Mouse (Mus musculus) kidney, postnatal 0 days (tissue): ENCODE data around the gene Slc12a5. TPM values are rescaled to one million over a fixed set of nuclear protein-coding genes. Genes with fewer than 3 reads are reported as not detected.

Source experiments
- ATAC-seq: fragments of 200-750 bp; cut with Nextera tagmentation; replicated peaks from 2 replicates; pipeline ENCODE4 v1.8.0; 2017; ENCODE audit warnings: low read depth, moderate number of reproducible peaks, moderate TSS enrichment, moderate library complexity; ENCODE audit not compliant: low FRiP score
- DNase-seq: peaks from one replicate; pipeline ENCODE4 v3.0.0-alpha.2; 2016; ENCODE audit warnings: low spot score
- H3K27ac ChIP-seq: fragments of 300-500 bp; sonication (generic); 2 replicates; pipeline ENCODE4 v1.5.1; 2014; ENCODE audit warnings: mild to moderate bottlenecking
- H3K27me3 ChIP-seq: fragments of 300-500 bp; sonication (generic); 2 replicates; pipeline ENCODE4 v1.6.1; 2014; ENCODE audit warnings: low read length, mixed read lengths; ENCODE audit not compliant: insufficient read depth
- H3K36me3 ChIP-seq: fragments of 300-500 bp; sonication (generic); 2 replicates; pipeline ENCODE4 v1.6.1; 2014; ENCODE audit warnings: low read length, mixed read lengths; ENCODE audit not compliant: insufficient read depth
- H3K4me1 ChIP-seq: fragments of 300-500 bp; sonication (generic); replicated peaks from 2 replicates; pipeline ENCODE4 v1.6.1; 2014; ENCODE audit warnings: antibody characterized with exemption, low read length, mixed read lengths; ENCODE audit not compliant: insufficient read depth
- H3K4me2 ChIP-seq: fragments of 300-500 bp; sonication (generic); 2 replicates; pipeline ENCODE4 v1.6.1; 2014; ENCODE audit warnings: mild to moderate bottlenecking, low read length, moderate library complexity, mixed read lengths
- H3K4me3 ChIP-seq: fragments of 300-500 bp; sonication (generic); replicated peaks from 2 replicates; pipeline ENCODE4 v1.5.1; 2014; ENCODE audit warnings: low read depth, low read length
- H3K9ac ChIP-seq: fragments of 300-500 bp; sonication (generic); 2 replicates; pipeline ENCODE4 v1.6.1; 2014; ENCODE audit warnings: low read depth, low read length
- H3K9me3 ChIP-seq: fragments of 300-500 bp; sonication (generic); replicated peaks from 2 replicates; pipeline ENCODE4 v1.6.1; 2016; ENCODE audit warnings: low read length, inconsistent platforms, mixed read lengths
- CTCF ChIP-seq: IDR thresholded peaks from 2 replicates; pipeline ENCODE4 v1.5.1; 2016; ENCODE audit warnings: antibody characterized with exemption, low read depth, mild to moderate bottlenecking, moderate library complexity
- WGBS: fragments of 180-500 bp; shearing (Covaris S2); extraction: QIAGEN DNeasy Blood & Tissue Kit; methylation state at CpG from one replicate; pipeline ENCODE4 v1.1.7; 2014; 5-methylcytosine and 5-hydroxymethylcytosine counted together
- polyA plus RNA-seq: library from polyadenylated mRNA; unstranded; fragments of >200 nt; fragmentation: Nextera tagmentation; extraction: Ambion mirVana; gene quantifications from 2 replicates; pipeline ENCODE4 v1.2.1, GENCODE M21; 2015

Slc12a5 gene
- polyA plus RNA-seq, 1 experiment from 2014 or later, result 0.68 TPM

DNA sequence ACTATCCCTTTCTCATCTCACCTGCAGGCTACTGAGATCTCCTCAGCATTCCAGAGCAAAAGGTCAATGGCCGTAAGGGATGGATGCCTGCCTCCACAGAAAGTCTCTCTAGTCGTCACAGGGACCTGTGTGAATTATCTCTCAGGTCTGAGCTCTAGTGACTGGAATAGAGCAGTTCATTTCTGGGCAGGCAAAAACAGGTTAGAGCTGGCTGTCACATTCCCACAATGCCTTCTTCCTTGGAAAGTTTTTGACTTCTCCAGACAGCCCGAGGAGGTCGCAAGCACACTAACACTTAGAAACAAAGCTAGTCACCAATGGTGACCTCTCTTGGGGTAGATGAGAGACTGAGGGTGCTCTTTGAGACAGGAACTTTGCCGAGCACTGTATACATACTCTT, 81.5 kb downstream of the Slc12a5 start:
- no peaks in the 10 kb centered on the region for H3K27me3 ChIP-seq
- ATAC-seq (no peak), DNase-seq (no peak)
- 66% methylated on average over 5 of the region's 5 CpGs for WGBS
- no peaks in the 10 kb centered on the region for H3K36me3 ChIP-seq
- H3K4me1 ChIP-seq, result no peaks in the 10 kb centered on the region
- H3K4me3 ChIP-seq, result no peak overlapping the region
- TF ChIP-seq CTCF, result no peak
- H3K4me2 ChIP-seq, result no peak overlapping the region
- H3K27ac ChIP-seq, result no peak overlapping the region
- H3K9me3 ChIP-seq, result no peaks in the 10 kb centered on the region
- H3K9ac ChIP-seq, result no peak overlapping the region

DNA sequence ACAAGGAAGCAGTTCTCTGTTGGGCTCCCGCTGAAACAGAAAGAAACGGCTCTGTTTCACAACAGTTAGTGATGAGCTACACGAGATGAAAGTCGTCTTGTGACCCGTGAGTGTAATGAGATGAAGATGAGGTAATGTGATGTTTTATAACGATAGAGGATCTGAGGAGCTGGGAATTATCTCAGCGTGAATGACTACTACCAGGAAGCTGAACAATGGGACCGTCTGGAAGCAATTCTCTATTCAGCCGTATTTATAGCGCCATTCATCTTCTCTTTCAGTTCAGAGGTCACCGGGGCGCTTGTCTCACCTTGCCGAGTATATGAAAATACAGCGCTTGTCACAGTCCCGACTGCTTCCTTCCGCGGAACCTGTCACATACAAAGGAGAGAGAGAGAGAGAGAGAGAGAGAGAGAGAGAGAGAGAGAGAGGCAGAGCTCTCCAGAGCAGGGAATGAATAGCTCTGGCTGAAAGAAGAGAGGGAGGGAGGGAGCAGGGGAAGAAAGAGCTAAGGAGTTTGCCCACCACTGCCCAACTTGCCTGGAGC, 82.6 kb downstream of the Slc12a5 start:
- Histone ChIP-seq H3K9me3 (no peaks in the 10 kb centered on the region), H3K27me3 (no peaks in the 10 kb centered on the region), H3K9ac (no peak overlapping the region), H3K4me2 (peak overlapping the region; percentile 13; the same call in 1 of the 2 replicates), H3K27ac (no peak overlapping the region), H3K36me3 (no peaks in the 10 kb centered on the region), H3K4me3 (no peak overlapping the region), H3K4me1 (no peaks in the 10 kb centered on the region)
- no peak for ATAC-seq
- DNase-seq, result peak; percentile 33
- TF ChIP-seq CTCF, result no peak
- WGBS, result 2% methylated on average over 17 of the region's 17 CpGs

DNA sequence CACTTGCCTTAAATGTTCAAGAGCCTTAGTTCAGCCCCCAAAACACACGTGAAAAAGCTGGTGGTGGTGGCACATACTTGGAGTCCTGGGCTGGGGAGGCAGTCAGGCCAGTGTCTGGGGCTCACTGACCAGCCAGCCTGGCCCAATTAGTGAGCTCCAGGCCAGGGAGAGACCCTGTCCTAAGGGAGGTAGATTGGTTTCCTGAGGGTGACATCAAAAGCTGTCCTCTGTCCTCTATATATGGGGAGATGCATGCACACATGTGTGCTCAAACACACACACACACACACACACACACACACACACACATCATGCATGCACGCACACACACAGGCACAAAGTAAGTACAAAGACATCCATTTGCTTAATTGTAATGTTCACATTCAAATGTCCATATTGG, 83.1 kb downstream of the Slc12a5 start:
- Histone ChIP-seq H3K36me3 (no peaks in the 10 kb centered on the region), H3K27me3 (no peaks in the 10 kb centered on the region), H3K9me3 (no peaks in the 10 kb centered on the region), H3K9ac (no peak overlapping the region), H3K27ac (no peak overlapping the region), H3K4me3 (no peak overlapping the region), H3K4me1 (no peaks in the 10 kb centered on the region), H3K4me2 (no peak overlapping the region)
- DNase-seq, result no peak
- no peak for TF ChIP-seq CTCF
- WGBS, result 54% methylated on average over 2 of the region's 2 CpGs
- no peak for ATAC-seq

DNA sequence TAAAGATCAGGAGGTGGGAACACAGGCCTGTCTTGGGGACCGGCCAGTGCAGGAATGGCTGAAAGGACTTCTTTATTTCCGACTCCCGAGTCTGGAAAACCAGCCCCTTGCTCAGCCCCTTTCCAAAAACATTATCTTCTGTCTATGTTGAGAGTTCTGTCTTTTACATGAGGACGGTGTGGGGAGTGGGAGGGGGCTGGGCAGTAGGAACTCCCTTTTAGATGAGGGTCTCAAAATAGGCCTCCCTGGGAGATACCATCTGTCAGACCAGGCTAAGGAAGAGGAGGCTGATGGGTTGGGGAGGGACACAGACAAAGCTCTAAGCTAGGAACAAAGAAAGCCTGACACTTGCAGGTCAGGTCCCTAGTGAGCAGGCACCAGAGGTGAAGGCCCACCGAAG, 88.4 kb downstream of the Slc12a5 start:
- Histone ChIP-seq H3K4me2 (no peak overlapping the region), H3K4me3 (no peak overlapping the region), H3K9me3 (no peaks in the 10 kb centered on the region), H3K27me3 (no peaks in the 10 kb centered on the region), H3K9ac (no peak overlapping the region), H3K4me1 (no peaks in the 10 kb centered on the region), H3K36me3 (no peaks in the 10 kb centered on the region), H3K27ac (no peak overlapping the region)
- no peak for DNase-seq
- TF ChIP-seq CTCF, result no peak
- 56% methylated on average over 5 of the region's 5 CpGs for WGBS
- ATAC-seq, result no peak

Other genes with a start within 250 kb of the Slc12a5 start
- gene Spint5, start 245.5 kb upstream of the Slc12a5 start, polyA plus RNA-seq, result not detected in 2 replicates
- 0.64 and 1.1 TPM in 2 replicates for gene Wfdc3, start 214.9 kb upstream of the Slc12a5 start, polyA plus RNA-seq
- 58.5 and 62.4 TPM in 2 replicates for gene Dnttip1, start 214.8 kb upstream of the Slc12a5 start, polyA plus RNA-seq
- gene Ube2c, start 190.9 kb upstream of the Slc12a5 start, polyA plus RNA-seq, result 132 and 156 TPM in 2 replicates
- 0.45 and 1.0 TPM in 2 replicates for gene Tnnc2, start 180.8 kb upstream of the Slc12a5 start, polyA plus RNA-seq
- gene Snx21, start 175.0 kb upstream of the Slc12a5 start, polyA plus RNA-seq, result 19.9 and 21.7 TPM in 2 replicates
- 28.7 and 33.2 TPM in 2 replicates for gene Acot8, start 155.9 kb upstream of the Slc12a5 start, polyA plus RNA-seq
- gene Zswim3, start 155.7 kb upstream of the Slc12a5 start, polyA plus RNA-seq, result 5.2 and 5.4 TPM in 2 replicates
- 15.5 and 15.8 TPM in 2 replicates for gene Zswim1, start 138.1 kb upstream of the Slc12a5 start, polyA plus RNA-seq
- not detected in 2 replicates for gene Spata25, start 132.3 kb upstream of the Slc12a5 start, polyA plus RNA-seq
- 219 and 254 TPM in 2 replicates for gene Ctsa, start 127.9 kb upstream of the Slc12a5 start, polyA plus RNA-seq
- 9.2 and 9.4 TPM in 2 replicates for gene Neurl2, start 127.3 kb upstream of the Slc12a5 start, polyA plus RNA-seq
- gene Pltp, start 103.1 kb upstream of the Slc12a5 start, polyA plus RNA-seq, result 43.9 and 45.4 TPM in 2 replicates
- 70.0 and 76.5 TPM in 2 replicates for gene Pcif1, start 81.5 kb upstream of the Slc12a5 start, polyA plus RNA-seq
- 7.5 and 7.6 TPM in 2 replicates for gene Zfp335, start 49.0 kb upstream of the Slc12a5 start, polyA plus RNA-seq
- gene Mmp9, start 20.0 kb upstream of the Slc12a5 start, polyA plus RNA-seq, result 1.7 and 1.9 TPM in 2 replicates
- 35.6 and 38.6 TPM in 2 replicates for gene Ncoa5, start 74.1 kb downstream of the Slc12a5 start, polyA plus RNA-seq
- 13.5 and 16.7 TPM in 2 replicates for gene Cd40, start 94.8 kb downstream of the Slc12a5 start, polyA plus RNA-seq
- gene 1700025C18Rik, start 129.9 kb downstream of the Slc12a5 start, polyA plus RNA-seq, result not detected in 2 replicates